Mouse (Mus musculus): Measurements from ENCODE around the gene Inpp5b. TPM values are rescaled to one million over a fixed set of nuclear protein-coding genes. Genes with fewer than 3 reads are reported as not detected.
A peak's percentile ranks its signal among the peaks of the same experiment; 100 is the strongest.

The Inpp5b gene
- polyA plus RNA-seq, 1 experiment: 26.9 TPM

GRCm38 (mm10) chr4:124772125-124772524 is 30.5 kb downstream of the Inpp5b start:
- TF ChIP-seq POLR2A (IDR thresholded peaks at IDR 0.05; ENCODE audit: control insufficient read depth, low read depth, low read length) (no peak), CTCF (IDR thresholded peaks at IDR 0.05; ENCODE audit: control insufficient read depth, insufficient read depth, insufficient replicate concordance, low read depth, low read length) (no peak)
- peaks cover 3% of the 10 kb centered on the region; the same call in 1 of the 2 replicates for H3K4me1 ChIP-seq (ENCODE audit: control insufficient read depth, insufficient read depth, low read length)
- peak overlapping the region; percentile 40; the same call in 1 of the 2 replicates for H3K27ac ChIP-seq (ENCODE audit: control insufficient read depth, insufficient read depth, low read depth, low read length)
- H3K27me3 ChIP-seq (ENCODE audit: control insufficient read depth, insufficient read depth, low read length): no peaks in the 10 kb centered on the region
- H3K36me3 ChIP-seq (ENCODE audit: control insufficient read depth, insufficient read depth, low read length): no peaks in the 10 kb centered on the region
- no peak overlapping the region for H3K4me3 ChIP-seq (ENCODE audit: control insufficient read depth, low read depth, low read length)

GRCm38 (mm10) chr4:124773449-124773848 is 31.8 kb downstream of the Inpp5b start:
- TF ChIP-seq CTCF (IDR thresholded peaks at IDR 0.05; ENCODE audit: control insufficient read depth, insufficient read depth, insufficient replicate concordance, low read depth, low read length) (no peak), POLR2A (IDR thresholded peaks at IDR 0.05; ENCODE audit: control insufficient read depth, low read depth, low read length) (no peak)
- Histone ChIP-seq H3K4me1 (ENCODE audit: control insufficient read depth, insufficient read depth, low read length) (peaks cover 3% of the 10 kb centered on the region; the same call in 1 of the 2 replicates), H3K36me3 (ENCODE audit: control insufficient read depth, insufficient read depth, low read length) (no peaks in the 10 kb centered on the region), H3K27me3 (ENCODE audit: control insufficient read depth, insufficient read depth, low read length) (no peaks in the 10 kb centered on the region), H3K27ac (ENCODE audit: control insufficient read depth, insufficient read depth, low read depth, low read length) (no peak overlapping the region), H3K4me3 (ENCODE audit: control insufficient read depth, low read depth, low read length) (no peak overlapping the region)

- Histone ChIP-seq H3K36me3 (ENCODE audit: control insufficient read depth, insufficient read depth, low read length) (no peaks in the 10 kb centered on the region), H3K4me1 (ENCODE audit: control insufficient read depth, insufficient read depth, low read length) (peaks cover 3% of the 10 kb centered on the region; the same call in 1 of the 2 replicates), H3K27ac (ENCODE audit: control insufficient read depth, insufficient read depth, low read depth, low read length) (no peak overlapping the region; the same call in 1 of the 2 replicates), H3K4me3 (ENCODE audit: control insufficient read depth, low read depth, low read length) (no peak overlapping the region), H3K27me3 (ENCODE audit: control insufficient read depth, insufficient read depth, low read length) (no peaks in the 10 kb centered on the region)
- TF ChIP-seq CTCF (IDR thresholded peaks at IDR 0.05; ENCODE audit: control insufficient read depth, insufficient read depth, insufficient replicate concordance, low read depth, low read length) (no peak), POLR2A (IDR thresholded peaks at IDR 0.05; ENCODE audit: control insufficient read depth, low read depth, low read length) (no peak)
These were observed 32.3 kb downstream of the Inpp5b start for GRCm38 (mm10) chr4:124773995-124774394.

- Histone ChIP-seq H3K27me3 (ENCODE audit: control insufficient read depth, insufficient read depth, low read length) (no peaks in the 10 kb centered on the region), H3K36me3 (ENCODE audit: control insufficient read depth, insufficient read depth, low read length) (no peaks in the 10 kb centered on the region), H3K27ac (ENCODE audit: control insufficient read depth, insufficient read depth, low read depth, low read length) (no peak overlapping the region), H3K4me3 (ENCODE audit: control insufficient read depth, low read depth, low read length) (no peak overlapping the region), H3K4me1 (ENCODE audit: control insufficient read depth, insufficient read depth, low read length) (peaks cover 3% of the 10 kb centered on the region; the same call in 1 of the 2 replicates)
- TF ChIP-seq CTCF (IDR thresholded peaks at IDR 0.05; ENCODE audit: control insufficient read depth, insufficient read depth, insufficient replicate concordance, low read depth, low read length) (no peak), POLR2A (IDR thresholded peaks at IDR 0.05; ENCODE audit: control insufficient read depth, low read depth, low read length) (no peak)
These were observed 32.8 kb downstream of the Inpp5b start for GRCm38 (mm10) chr4:124774429-124774828.

GRCm38 (mm10) chr4:124781361-124781760 is 39.7 kb downstream of the Inpp5b start:
- TF ChIP-seq CTCF (IDR thresholded peaks at IDR 0.05; ENCODE audit: control insufficient read depth, insufficient read depth, insufficient replicate concordance, low read depth, low read length) (no peak), POLR2A (IDR thresholded peaks at IDR 0.05; ENCODE audit: control insufficient read depth, low read depth, low read length) (no peak)
- Histone ChIP-seq H3K27me3 (ENCODE audit: control insufficient read depth, insufficient read depth, low read length) (no peaks in the 10 kb centered on the region), H3K4me1 (ENCODE audit: control insufficient read depth, insufficient read depth, low read length) (no peaks in the 10 kb centered on the region), H3K4me3 (ENCODE audit: control insufficient read depth, low read depth, low read length) (no peak overlapping the region), H3K27ac (ENCODE audit: control insufficient read depth, insufficient read depth, low read depth, low read length) (no peak overlapping the region), H3K36me3 (ENCODE audit: control insufficient read depth, insufficient read depth, low read length) (peaks cover 4% of the 10 kb centered on the region)

- Histone ChIP-seq H3K27me3 (ENCODE audit: control insufficient read depth, insufficient read depth, low read length) (no peaks in the 10 kb centered on the region), H3K4me3 (ENCODE audit: control insufficient read depth, low read depth, low read length) (no peak overlapping the region), H3K27ac (ENCODE audit: control insufficient read depth, insufficient read depth, low read depth, low read length) (no peak overlapping the region), H3K36me3 (ENCODE audit: control insufficient read depth, insufficient read depth, low read length) (peaks cover 4% of the 10 kb centered on the region), H3K4me1 (ENCODE audit: control insufficient read depth, insufficient read depth, low read length) (no peaks in the 10 kb centered on the region)
- no peak for TF ChIP-seq POLR2A (IDR thresholded peaks at IDR 0.05; ENCODE audit: control insufficient read depth, low read depth, low read length)
- TF ChIP-seq CTCF (IDR thresholded peaks at IDR 0.05; ENCODE audit: control insufficient read depth, insufficient read depth, insufficient replicate concordance, low read depth, low read length): no peak
These were observed 40.7 kb downstream of the Inpp5b start for GRCm38 (mm10) chr4:124782395-124782794.

GRCm38 (mm10) chr4:124783937-124784336 is 42.3 kb downstream of the Inpp5b start:
- TF ChIP-seq CTCF (IDR thresholded peaks at IDR 0.05; ENCODE audit: control insufficient read depth, insufficient read depth, insufficient replicate concordance, low read depth, low read length) (no peak), POLR2A (IDR thresholded peaks at IDR 0.05; ENCODE audit: control insufficient read depth, low read depth, low read length) (no peak)
- no peaks in the 10 kb centered on the region for H3K27me3 ChIP-seq (ENCODE audit: control insufficient read depth, insufficient read depth, low read length)
- peaks cover 6% of the 10 kb centered on the region for H3K36me3 ChIP-seq (ENCODE audit: control insufficient read depth, insufficient read depth, low read length)
- H3K4me3 ChIP-seq (ENCODE audit: control insufficient read depth, low read depth, low read length): no peak overlapping the region
- H3K4me1 ChIP-seq (ENCODE audit: control insufficient read depth, insufficient read depth, low read length): no peaks in the 10 kb centered on the region
- no peak overlapping the region for H3K27ac ChIP-seq (ENCODE audit: control insufficient read depth, insufficient read depth, low read depth, low read length)

GRCm38 (mm10) chr4:124790013-124790412 is 48.4 kb downstream of the Inpp5b start:
- Histone ChIP-seq H3K27ac (ENCODE audit: control insufficient read depth, insufficient read depth, low read depth, low read length) (no peak overlapping the region), H3K27me3 (ENCODE audit: control insufficient read depth, insufficient read depth, low read length) (no peaks in the 10 kb centered on the region), H3K4me3 (ENCODE audit: control insufficient read depth, low read depth, low read length) (no peak overlapping the region), H3K36me3 (ENCODE audit: control insufficient read depth, insufficient read depth, low read length) (peaks cover 4% of the 10 kb centered on the region), H3K4me1 (ENCODE audit: control insufficient read depth, insufficient read depth, low read length) (no peaks in the 10 kb centered on the region)
- TF ChIP-seq CTCF (IDR thresholded peaks at IDR 0.05; ENCODE audit: control insufficient read depth, insufficient read depth, insufficient replicate concordance, low read depth, low read length) (no peak), POLR2A (IDR thresholded peaks at IDR 0.05; ENCODE audit: control insufficient read depth, low read depth, low read length) (no peak)

Data from testis, adult 2 months (tissue).